Mouse (Mus musculus): ENCODE results near the gene Rnf38. TPM values are rescaled to one million over a fixed set of nuclear protein-coding genes. Genes with fewer than 3 reads are reported as not detected.
A peak's percentile ranks its signal among the peaks of the same experiment; 100 is the strongest.

Rnf38 gene
- polyA plus RNA-seq, 1 experiment from 2014 or later: 55.1 TPM

GRCm38 (mm10) chr4:44183862-44184261 lies 49.7 kb downstream of the Rnf38 start:
- Histone ChIP-seq H3K4me3 (ENCODE audit: low read depth, low read length) (no peak overlapping the region), H3K9me3 (ENCODE audit: control insufficient read depth, low read length) (no peaks in the 10 kb centered on the region), H3K9ac (ENCODE audit: low read length) (no peak overlapping the region), H3K27me3 (ENCODE audit: control insufficient read depth, insufficient read depth, low read length) (no peaks in the 10 kb centered on the region), H3K36me3 (ENCODE audit: control insufficient read depth, insufficient read depth, low read length) (no peaks in the 10 kb centered on the region), H3K4me2 (ENCODE audit: low read depth) (no peak overlapping the region), H3K27ac (ENCODE audit: low read depth, low read length) (no peak overlapping the region), H3K4me1 (ENCODE audit: control insufficient read depth, insufficient read depth, low read length) (no peaks in the 10 kb centered on the region)
- 67% methylated on average over 1 of the region's 1 CpGs for WGBS
- DNase-seq (ENCODE audit: low spot score): no peak
- no peak for ATAC-seq (ENCODE audit: insufficient read depth, low FRiP score, low TSS enrichment)

GRCm38 (mm10) chr4:44179748-44180147 lies 53.8 kb downstream of the Rnf38 start:
- no peak for DNase-seq (ENCODE audit: low spot score)
- Histone ChIP-seq H3K4me2 (ENCODE audit: low read depth) (no peak overlapping the region), H3K27me3 (ENCODE audit: control insufficient read depth, insufficient read depth, low read length) (no peaks in the 10 kb centered on the region), H3K4me3 (ENCODE audit: low read depth, low read length) (no peak overlapping the region), H3K27ac (ENCODE audit: low read depth, low read length) (no peak overlapping the region), H3K9me3 (ENCODE audit: control insufficient read depth, low read length) (no peaks in the 10 kb centered on the region), H3K4me1 (ENCODE audit: control insufficient read depth, insufficient read depth, low read length) (no peaks in the 10 kb centered on the region), H3K9ac (ENCODE audit: low read length) (no peak overlapping the region), H3K36me3 (ENCODE audit: control insufficient read depth, insufficient read depth, low read length) (no peaks in the 10 kb centered on the region)
- ATAC-seq (ENCODE audit: insufficient read depth, low FRiP score, low TSS enrichment): no peak
- 86% methylated on average over 5 of the region's 5 CpGs for WGBS

- Histone ChIP-seq H3K27ac (ENCODE audit: low read depth, low read length) (no peak overlapping the region), H3K27me3 (ENCODE audit: control insufficient read depth, insufficient read depth, low read length) (no peaks in the 10 kb centered on the region), H3K9ac (ENCODE audit: low read length) (no peak overlapping the region), H3K4me1 (ENCODE audit: control insufficient read depth, insufficient read depth, low read length) (no peaks in the 10 kb centered on the region), H3K9me3 (ENCODE audit: control insufficient read depth, low read length) (no peaks in the 10 kb centered on the region), H3K36me3 (ENCODE audit: control insufficient read depth, insufficient read depth, low read length) (no peaks in the 10 kb centered on the region), H3K4me3 (ENCODE audit: low read depth, low read length) (no peak overlapping the region), H3K4me2 (ENCODE audit: low read depth) (no peak overlapping the region)
- ATAC-seq (ENCODE audit: insufficient read depth, low FRiP score, low TSS enrichment): no peak
- peak; percentile 34 for DNase-seq (ENCODE audit: low spot score)
- WGBS: 0% methylated on average over 1 of the region's 1 CpGs
These were observed 60.4 kb downstream of the Rnf38 start for GRCm38 (mm10) chr4:44173177-44173576.

GRCm38 (mm10) chr4:44172676-44173075 lies 60.9 kb downstream of the Rnf38 start:
- no peaks in the 10 kb centered on the region for H3K36me3 ChIP-seq (ENCODE audit: control insufficient read depth, insufficient read depth, low read length)
- H3K4me1 ChIP-seq (ENCODE audit: control insufficient read depth, insufficient read depth, low read length): no peaks in the 10 kb centered on the region
- no peak overlapping the region for H3K9ac ChIP-seq (ENCODE audit: low read length)
- no peak overlapping the region for H3K4me3 ChIP-seq (ENCODE audit: low read depth, low read length)
- ATAC-seq (ENCODE audit: insufficient read depth, low FRiP score, low TSS enrichment) (no peak), DNase-seq (ENCODE audit: low spot score) (no peak)
- no peak overlapping the region for H3K4me2 ChIP-seq (ENCODE audit: low read depth)
- H3K27me3 ChIP-seq (ENCODE audit: control insufficient read depth, insufficient read depth, low read length): no peaks in the 10 kb centered on the region
- WGBS: 37% methylated on average over 5 of the region's 5 CpGs
- H3K9me3 ChIP-seq (ENCODE audit: control insufficient read depth, low read length): no peaks in the 10 kb centered on the region
- H3K27ac ChIP-seq (ENCODE audit: low read depth, low read length): no peak overlapping the region

- H3K27me3 ChIP-seq (ENCODE audit: control insufficient read depth, insufficient read depth, low read length): no peaks in the 10 kb centered on the region
- DNase-seq (ENCODE audit: low spot score): no peak
- no peaks in the 10 kb centered on the region for H3K9me3 ChIP-seq (ENCODE audit: control insufficient read depth, low read length)
- WGBS: 82% methylated on average over 3 of the region's 3 CpGs
- peaks cover 10% of the 10 kb centered on the region; the same call in 1 of the 2 replicates for H3K4me1 ChIP-seq (ENCODE audit: control insufficient read depth, insufficient read depth, low read length)
- H3K9ac ChIP-seq (ENCODE audit: low read length): no peak overlapping the region
- no peak for ATAC-seq (ENCODE audit: insufficient read depth, low FRiP score, low TSS enrichment)
- no peak overlapping the region for H3K4me2 ChIP-seq (ENCODE audit: low read depth)
- H3K27ac ChIP-seq (ENCODE audit: low read depth, low read length): no peak overlapping the region
- no peak overlapping the region for H3K4me3 ChIP-seq (ENCODE audit: low read depth, low read length)
- no peaks in the 10 kb centered on the region for H3K36me3 ChIP-seq (ENCODE audit: control insufficient read depth, insufficient read depth, low read length)
These were observed 63.7 kb downstream of the Rnf38 start for GRCm38 (mm10) chr4:44169884-44170283.

GRCm38 (mm10) chr4:44168816-44169215 lies 64.8 kb downstream of the Rnf38 start:
- Histone ChIP-seq H3K9ac (ENCODE audit: low read length) (no peak overlapping the region), H3K4me1 (ENCODE audit: control insufficient read depth, insufficient read depth, low read length) (peaks cover 15% of the 10 kb centered on the region; the same call in 1 of the 2 replicates), H3K9me3 (ENCODE audit: control insufficient read depth, low read length) (no peaks in the 10 kb centered on the region), H3K27ac (ENCODE audit: low read depth, low read length) (no peak overlapping the region), H3K4me2 (ENCODE audit: low read depth) (peak overlapping the region; percentile 54; the same call in 1 of the 2 replicates), H3K4me3 (ENCODE audit: low read depth, low read length) (no peak overlapping the region; the same call in 1 of the 2 replicates), H3K36me3 (ENCODE audit: control insufficient read depth, insufficient read depth, low read length) (no peaks in the 10 kb centered on the region), H3K27me3 (ENCODE audit: control insufficient read depth, insufficient read depth, low read length) (no peaks in the 10 kb centered on the region)
- ATAC-seq (ENCODE audit: insufficient read depth, low FRiP score, low TSS enrichment) (no peak), DNase-seq (ENCODE audit: low spot score) (no peak)
- WGBS: 3% methylated on average over 7 of the region's 7 CpGs

- H3K4me3 ChIP-seq (ENCODE audit: low read depth, low read length): peak overlapping the region; percentile 36
- peaks cover 15% of the 10 kb centered on the region; the same call in 1 of the 2 replicates for H3K4me1 ChIP-seq (ENCODE audit: control insufficient read depth, insufficient read depth, low read length)
- H3K27ac ChIP-seq (ENCODE audit: low read depth, low read length): no peak overlapping the region
- H3K4me2 ChIP-seq (ENCODE audit: low read depth): peak overlapping the region; percentile 54
- no peaks in the 10 kb centered on the region for H3K9me3 ChIP-seq (ENCODE audit: control insufficient read depth, low read length)
- H3K9ac ChIP-seq (ENCODE audit: low read length): no peak overlapping the region
- 0% methylated on average over 15 of the region's 34 CpGs for WGBS
- DNase-seq (ENCODE audit: low spot score) (peak; percentile 98), ATAC-seq (ENCODE audit: insufficient read depth, low FRiP score, low TSS enrichment) (peak; percentile 84)
- H3K27me3 ChIP-seq (ENCODE audit: control insufficient read depth, insufficient read depth, low read length): no peaks in the 10 kb centered on the region
- no peaks in the 10 kb centered on the region for H3K36me3 ChIP-seq (ENCODE audit: control insufficient read depth, insufficient read depth, low read length)
These were observed 65.3 kb downstream of the Rnf38 start for GRCm38 (mm10) chr4:44168231-44168647.

- peak overlapping the region; percentile 66 for H3K4me2 ChIP-seq (ENCODE audit: low read depth)
- H3K9me3 ChIP-seq (ENCODE audit: control insufficient read depth, low read length): no peaks in the 10 kb centered on the region
- under 1% methylated on average over 68 of the region's 95 CpGs for WGBS
- H3K36me3 ChIP-seq (ENCODE audit: control insufficient read depth, insufficient read depth, low read length): no peaks in the 10 kb centered on the region
- peak overlapping the region; percentile 81 for H3K4me3 ChIP-seq (ENCODE audit: low read depth, low read length)
- H3K4me1 ChIP-seq (ENCODE audit: control insufficient read depth, insufficient read depth, low read length): peaks cover 15% of the 10 kb centered on the region; the same call in 1 of the 2 replicates
- H3K9ac ChIP-seq (ENCODE audit: low read length): peak overlapping the region; percentile 96
- peak; percentile 95 for DNase-seq (ENCODE audit: low spot score)
- H3K27ac ChIP-seq (ENCODE audit: low read depth, low read length): peak overlapping the region; percentile 100
- ATAC-seq (ENCODE audit: insufficient read depth, low FRiP score, low TSS enrichment): peak; percentile 83
- H3K27me3 ChIP-seq (ENCODE audit: control insufficient read depth, insufficient read depth, low read length): no peaks in the 10 kb centered on the region
These were observed 66.0 kb downstream of the Rnf38 start for GRCm38 (mm10) chr4:44167397-44168121.

Data from neural tube, embryonic 11.5 days (tissue).